Mouse (Mus musculus): ENCODE data around the gene Pacsin1. TPM values are rescaled to one million over a fixed set of nuclear protein-coding genes. Genes with fewer than 3 reads are reported as not detected.

Gene Pacsin1
- total RNA-seq (2017), result not detected in 2 replicates

- 0 out of 2 replicates have a peak, but pooled peaks have one; percentile 31 for ATAC-seq (replicated peaks; ENCODE audit: low read depth, poor library complexity, severe bottlenecking)
Observed at GRCm38 (mm10) chr17:27655089-27656010, at the start of gene Pacsin1. Gene Pacsin1 (plus strand): TSS chr17:27655509.

DNA sequence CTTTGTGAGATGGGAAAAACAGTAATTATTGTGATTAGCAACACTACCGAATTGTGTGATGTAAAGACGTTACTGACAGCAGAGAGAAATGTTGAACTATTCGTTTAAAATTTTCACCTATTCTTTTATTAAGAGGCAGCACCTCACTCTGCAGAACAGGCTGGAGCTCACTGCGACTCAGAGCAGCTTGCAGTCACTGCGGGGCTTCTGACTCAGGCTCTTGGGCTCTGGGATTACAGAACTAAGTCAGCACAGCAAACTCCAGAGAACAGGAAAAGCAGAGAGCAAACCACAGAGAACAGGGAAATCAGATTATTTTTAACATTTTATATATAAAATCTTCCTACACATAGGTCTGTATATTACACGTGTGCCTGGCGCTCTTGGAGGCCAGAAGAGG lies 45.7 kb upstream of the Pacsin1 start:
- ATAC-seq (replicated peaks; ENCODE audit: low read depth, poor library complexity, severe bottlenecking), result no peak

- peak; percentile 62 for ATAC-seq (replicated peaks; ENCODE audit: low read depth, poor library complexity, severe bottlenecking)
Observed at GRCm38 (mm10) chr17:27610679-27611518, 44.4 kb upstream of the Pacsin1 start.

GRCm38 (mm10) chr17:27611519-27611884 lies 43.8 kb upstream of the Pacsin1 start:
- no peak for ATAC-seq (replicated peaks; ENCODE audit: low read depth, poor library complexity, severe bottlenecking)

- 0 out of 2 replicates have a peak, but pooled peaks have one; percentile 23 for ATAC-seq (replicated peaks; ENCODE audit: low read depth, poor library complexity, severe bottlenecking)
Observed at GRCm38 (mm10) chr17:27611994-27612393, 43.3 kb upstream of the Pacsin1 start.

DNA sequence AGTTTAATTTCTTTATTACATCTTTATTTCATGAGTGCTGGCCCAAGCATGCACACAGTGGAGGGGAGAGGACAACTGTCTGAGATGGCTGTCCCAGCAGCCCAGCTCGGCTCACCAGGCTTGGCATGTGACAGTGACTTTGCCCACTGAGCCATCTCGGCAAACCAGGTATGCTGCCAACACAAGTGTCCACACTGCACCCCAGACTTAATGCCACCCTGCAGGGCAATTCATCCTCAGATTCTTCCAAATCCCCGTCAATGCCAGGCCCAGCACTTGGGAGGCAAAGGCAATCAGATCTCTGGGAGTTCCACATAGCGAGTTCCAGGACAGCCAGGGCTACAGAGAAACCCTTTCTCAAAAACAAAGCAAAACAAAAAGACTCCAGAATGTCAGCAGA lies 42.3 kb upstream of the Pacsin1 start:
- ATAC-seq (replicated peaks; ENCODE audit: low read depth, poor library complexity, severe bottlenecking), result no peak

GRCm38 (mm10) chr17:27615388-27615787 lies 39.9 kb upstream of the Pacsin1 start:
- ATAC-seq (replicated peaks; ENCODE audit: low read depth, poor library complexity, severe bottlenecking), result no peak

DNA sequence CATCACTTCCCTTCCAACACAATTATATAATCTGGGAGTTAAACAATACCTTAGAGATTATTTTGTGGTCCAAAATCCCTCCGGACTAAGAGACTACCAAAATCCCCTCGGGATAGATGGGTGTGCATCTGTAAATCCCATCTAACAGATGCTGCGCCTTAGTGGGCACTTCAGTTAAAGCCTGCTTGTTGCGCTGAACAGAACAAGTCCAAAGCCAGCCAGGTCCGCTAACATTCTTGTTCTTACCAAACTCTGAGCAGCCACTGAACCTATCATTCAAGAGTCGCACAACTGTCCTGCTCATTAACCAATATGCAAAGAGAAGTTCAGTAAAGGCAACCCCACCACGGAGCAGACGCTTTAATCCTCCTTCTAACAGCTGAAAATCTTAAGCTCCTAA lies 34.1 kb upstream of the Pacsin1 start:
- ATAC-seq (replicated peaks; ENCODE audit: low read depth, poor library complexity, severe bottlenecking), result no peak

GRCm38 (mm10) chr17:27621705-27622531 lies 33.4 kb upstream of the Pacsin1 start:
- peak; percentile 52; the same call in 1 of the 2 replicates for ATAC-seq (replicated peaks; ENCODE audit: low read depth, poor library complexity, severe bottlenecking)

GRCm38 (mm10) chr17:27622611-27623359 lies 32.5 kb upstream of the Pacsin1 start:
- 0 out of 2 replicates have a peak, but pooled peaks have one; percentile 27 for ATAC-seq (replicated peaks; ENCODE audit: low read depth, poor library complexity, severe bottlenecking)

- peak; percentile 50 for ATAC-seq (replicated peaks; ENCODE audit: low read depth, poor library complexity, severe bottlenecking)
Observed at GRCm38 (mm10) chr17:27623360-27624326, 31.7 kb upstream of the Pacsin1 start, which contains the start of gene Nudt3. Gene Nudt3 (minus strand): TSS chr17:27623495.

GRCm38 (mm10) chr17:27625455-27626251 lies 29.7 kb upstream of the Pacsin1 start:
- ATAC-seq (replicated peaks; ENCODE audit: low read depth, poor library complexity, severe bottlenecking), result no peak

- no peak for ATAC-seq (replicated peaks; ENCODE audit: low read depth, poor library complexity, severe bottlenecking)
Observed at GRCm38 (mm10) chr17:27626681-27627080, 28.6 kb upstream of the Pacsin1 start.

GRCm38 (mm10) chr17:27627451-27627850 lies 27.9 kb upstream of the Pacsin1 start:
- no peak for ATAC-seq (replicated peaks; ENCODE audit: low read depth, poor library complexity, severe bottlenecking)

GRCm38 (mm10) chr17:27628376-27628775 lies 26.9 kb upstream of the Pacsin1 start:
- no peak for ATAC-seq (replicated peaks; ENCODE audit: low read depth, poor library complexity, severe bottlenecking)

- peak; percentile 82 for ATAC-seq (replicated peaks; ENCODE audit: low read depth, poor library complexity, severe bottlenecking)
Observed at GRCm38 (mm10) chr17:27629249-27630020, 25.9 kb upstream of the Pacsin1 start.
